Mouse (Mus musculus): ENCODE measurements around the gene Trio.

DNA sequence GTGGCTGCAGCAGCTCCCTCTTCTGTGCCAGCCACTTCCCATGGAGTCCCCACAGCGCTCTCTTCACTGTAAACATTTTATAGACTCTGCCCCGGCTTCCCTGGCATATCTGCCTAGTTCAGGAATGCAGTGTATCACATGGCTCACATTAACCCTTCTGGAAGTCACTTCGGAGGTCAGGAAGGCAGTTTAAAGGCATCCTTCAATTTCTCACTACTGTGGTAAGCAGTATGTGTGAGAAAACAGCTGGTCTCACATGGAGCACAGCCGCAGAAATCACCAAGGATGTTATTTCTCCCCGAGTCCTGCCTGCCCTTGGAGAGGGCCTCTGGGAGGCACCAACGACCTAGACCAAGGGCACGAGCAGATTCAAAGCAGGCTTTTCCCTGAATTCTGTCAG is 215.4 kb downstream of the Trio start:
- TF ChIP-seq CTCF (IDR thresholded peaks at IDR 0.05; ENCODE audit: low read depth) (no peak), EP300 (optimal IDR thresholded peaks at IDR 0.05) (no peak)

Data from stomach, postnatal 0 days (tissue).